Mouse (Mus musculus) ES-Bruce4 (cell line): ENCODE data around the gene Got2. TPM values are rescaled to one million over a fixed set of nuclear protein-coding genes. Genes with fewer than 3 reads are reported as not detected.

Source experiments
- H3K27ac ChIP-seq: 2 replicates; pipeline ENCODE4 v1.5.1; 2012; ENCODE audit warnings: low read length, inconsistent platforms; ENCODE audit not compliant: insufficient read depth
- H3K27me3 ChIP-seq: 2 replicates; pipeline ENCODE4 v1.6.1; 2012; ENCODE audit warnings: mild to moderate bottlenecking, low read length, inconsistent platforms; ENCODE audit not compliant: control insufficient read depth, poor library complexity, insufficient read depth, severe bottlenecking
- H3K36me3 ChIP-seq: 2 replicates; pipeline ENCODE4 v1.6.1; 2012; ENCODE audit warnings: inconsistent platforms, mild to moderate bottlenecking, low read length, moderate library complexity; ENCODE audit not compliant: control insufficient read depth, poor library complexity, insufficient read depth, severe bottlenecking
- H3K4me1 ChIP-seq: one replicate; pipeline ENCODE4 v1.8.1; 2011; ENCODE audit warnings: low read length; ENCODE audit not compliant: control insufficient read depth, insufficient read depth
- H3K4me3 ChIP-seq: 2 replicates; pipeline ENCODE4 v1.5.1; 2011; ENCODE audit warnings: low read depth, mild to moderate bottlenecking, low read length
- H3K9ac ChIP-seq: 2 replicates; pipeline ENCODE4 v1.6.1; 2012; ENCODE audit warnings: low read depth, mild to moderate bottlenecking, inconsistent platforms; ENCODE audit not compliant: poor library complexity, severe bottlenecking
- H3K9me3 ChIP-seq: replicated peaks from 2 replicates; pipeline ENCODE4 v1.6.1; 2012; ENCODE audit warnings: mild to moderate bottlenecking, low read length, inconsistent platforms; ENCODE audit not compliant: control insufficient read depth, poor library complexity, insufficient read depth, severe bottlenecking
- CTCF ChIP-seq: IDR thresholded peaks from one replicate; pipeline ENCODE4 v1.8.1; 2011; ENCODE audit warnings: low read depth, low read length
- EP300 ChIP-seq: IDR thresholded peaks from 2 replicates; pipeline ENCODE4 v1.6.1; 2011; ENCODE audit warnings: low read depth, low read length; ENCODE audit not compliant: insufficient read depth
- POLR2A ChIP-seq: IDR thresholded peaks from one replicate; pipeline ENCODE4 v1.8.1; 2011; ENCODE audit warnings: low read length; ENCODE audit not compliant: insufficient read depth
- polyA plus RNA-seq: library from polyadenylated mRNA; stranded (reverse); fragments of >200 nt; gene quantifications from 2 replicates; pipeline ENCODE4 v1.2.4, GENCODE M21; 2011; ENCODE audit warnings: low read depth; ENCODE audit not compliant: missing spikeins, insufficient read depth, insufficient read length

The Got2 gene
- polyA plus RNA-seq, 1 experiment: 190 TPM

DNA sequence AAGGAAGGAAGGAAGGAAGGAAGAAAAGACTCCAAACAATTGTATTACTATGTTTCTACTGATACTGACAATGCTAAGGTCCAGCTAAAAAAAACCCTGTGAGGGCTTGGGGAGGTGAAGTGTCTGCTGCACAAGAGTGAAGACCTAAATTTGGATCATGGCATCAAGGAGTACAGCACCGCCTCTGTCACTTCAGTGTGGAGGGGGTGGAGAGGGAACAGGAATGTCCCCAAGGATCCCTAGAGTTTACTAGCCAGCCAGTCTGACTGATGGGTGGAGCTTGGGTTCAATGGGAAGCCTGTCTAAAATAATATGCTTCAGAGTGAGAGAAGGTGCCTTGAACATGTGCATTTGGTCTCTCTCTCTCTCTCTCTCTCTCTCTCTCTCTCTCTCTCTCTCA, 70.1 kb downstream of the Got2 start:
- no peak for TF ChIP-seq EP300
- no peak for TF ChIP-seq CTCF
- no peak for TF ChIP-seq POLR2A
- H3K27ac ChIP-seq: peak overlapping the region; percentile 87
- no peak overlapping the region for H3K4me3 ChIP-seq
- peaks cover 13% of the 10 kb centered on the region for H3K4me1 ChIP-seq
- H3K36me3 ChIP-seq: no peaks in the 10 kb centered on the region
- H3K9ac ChIP-seq: no peak overlapping the region
- no peaks in the 10 kb centered on the region for H3K27me3 ChIP-seq
- H3K9me3 ChIP-seq: no peaks in the 10 kb centered on the region

DNA sequence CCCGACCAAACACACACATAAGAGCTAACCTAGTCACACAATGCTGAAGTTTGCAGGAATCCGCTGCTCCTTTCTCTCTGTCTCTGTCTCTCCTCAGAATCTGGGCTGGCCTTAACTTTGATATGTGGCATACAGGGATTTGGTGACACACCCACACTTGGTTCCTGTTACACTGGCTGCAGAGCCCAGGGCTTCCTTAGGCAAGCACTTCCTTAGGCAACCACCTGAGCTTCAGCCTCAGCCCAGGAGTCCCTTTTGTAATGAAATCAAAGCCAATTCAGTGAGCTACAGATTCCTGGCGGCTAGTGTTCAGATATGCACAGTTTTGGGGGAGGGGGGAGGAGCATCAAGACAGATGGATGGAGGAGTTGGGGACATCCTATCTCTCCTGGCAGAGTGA, 70.8 kb downstream of the Got2 start:
- TF ChIP-seq POLR2A (no peak), CTCF (no peak), EP300 (peak; percentile 84)
- H3K27ac ChIP-seq: peak overlapping the region; percentile 87
- no peaks in the 10 kb centered on the region for H3K27me3 ChIP-seq
- no peak overlapping the region for H3K9ac ChIP-seq
- H3K36me3 ChIP-seq: no peaks in the 10 kb centered on the region
- H3K4me3 ChIP-seq: no peak overlapping the region
- H3K9me3 ChIP-seq: no peaks in the 10 kb centered on the region
- H3K4me1 ChIP-seq: peaks cover 13% of the 10 kb centered on the region

DNA sequence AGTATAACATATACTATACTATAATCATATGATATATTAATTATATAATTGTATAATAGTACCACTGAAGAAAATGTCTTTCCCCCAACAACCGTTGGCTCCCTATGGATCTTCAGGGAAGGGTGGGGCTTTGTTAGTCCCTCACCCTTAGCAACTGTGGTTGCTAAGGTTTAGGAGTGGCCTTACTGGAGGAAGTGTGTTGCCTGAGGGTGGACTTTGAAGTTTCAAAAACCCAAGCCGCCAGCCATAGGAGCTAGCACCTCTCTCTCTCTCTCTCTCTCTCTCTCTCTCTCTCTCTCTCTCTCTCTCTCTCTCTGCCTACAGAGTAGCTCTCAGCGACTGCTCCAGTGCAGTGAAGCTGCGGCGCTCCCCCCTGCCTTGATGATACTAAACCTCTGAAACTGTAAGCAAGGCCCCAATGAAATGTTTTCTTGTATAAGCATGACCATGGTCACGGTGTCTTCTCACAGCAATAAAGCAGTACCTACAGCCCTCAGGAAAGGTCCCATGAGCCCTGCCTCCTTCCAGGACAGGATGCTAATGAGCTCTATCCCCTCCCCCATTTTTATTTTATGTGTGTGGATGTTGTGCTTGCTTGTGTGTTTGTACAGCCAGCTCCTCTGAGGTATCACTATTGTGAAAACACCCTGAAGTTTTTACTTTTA, 72.2 kb downstream of the Got2 start:
- H3K9ac ChIP-seq: no peak overlapping the region
- TF ChIP-seq POLR2A (no peak), CTCF (no peak), EP300 (no peak)
- no peaks in the 10 kb centered on the region for H3K36me3 ChIP-seq
- peak overlapping the region; percentile 27; the same call in 1 of the 2 replicates for H3K4me3 ChIP-seq
- H3K27ac ChIP-seq: peak overlapping the region; percentile 81
- H3K9me3 ChIP-seq: no peaks in the 10 kb centered on the region
- H3K4me1 ChIP-seq: peaks cover 13% of the 10 kb centered on the region
- no peaks in the 10 kb centered on the region for H3K27me3 ChIP-seq

Other genes with a start within 250 kb of the Got2 start
- gene Ndrg4, start 211.6 kb downstream of the Got2 start, polyA plus RNA-seq: 8.8 and 13.3 TPM in 2 replicates
- gene Setd6, start 172.7 kb downstream of the Got2 start, polyA plus RNA-seq: 68.0 and 70.4 TPM in 2 replicates
- gene Cnot1, start 81.1 kb downstream of the Got2 start, polyA plus RNA-seq: 465 and 478 TPM in 2 replicates
- 150 and 169 TPM in 2 replicates for gene Sap18b, start 63.2 kb downstream of the Got2 start, polyA plus RNA-seq
- 21.6 and 23.0 TPM in 2 replicates for gene Slc38a7, start 35.0 kb downstream of the Got2 start, polyA plus RNA-seq